Mouse (Mus musculus) liver, postnatal 0 days (tissue): ENCODE results near the gene Smad3.

Experiments used
- CTCF ChIP-seq: sonication (generic); IDR thresholded peaks from 2 replicates; pipeline ENCODE4 v1.5.1; 2016; ENCODE audit warnings: antibody characterized with exemption, low read depth
- EP300 ChIP-seq: IDR thresholded peaks from 2 replicates; pipeline ENCODE4 v1.6.1; 2016; ENCODE audit warnings: antibody characterized with exemption, low read depth, mild to moderate bottlenecking

- TF ChIP-seq CTCF: no peak
- TF ChIP-seq EP300: no peak
These were observed 149.8 kb downstream of the Smad3 start for GRCm38 (mm10) chr9:63608006-63608405.
